Mouse (Mus musculus): Measurements from ENCODE around the gene Gja10. TPM values are rescaled to one million over a fixed set of nuclear protein-coding genes. Genes with fewer than 3 reads are reported as not detected.

Gene Gja10
- total RNA-seq (2021) = not detected
- long read RNA-seq = 0 reads

DNA sequence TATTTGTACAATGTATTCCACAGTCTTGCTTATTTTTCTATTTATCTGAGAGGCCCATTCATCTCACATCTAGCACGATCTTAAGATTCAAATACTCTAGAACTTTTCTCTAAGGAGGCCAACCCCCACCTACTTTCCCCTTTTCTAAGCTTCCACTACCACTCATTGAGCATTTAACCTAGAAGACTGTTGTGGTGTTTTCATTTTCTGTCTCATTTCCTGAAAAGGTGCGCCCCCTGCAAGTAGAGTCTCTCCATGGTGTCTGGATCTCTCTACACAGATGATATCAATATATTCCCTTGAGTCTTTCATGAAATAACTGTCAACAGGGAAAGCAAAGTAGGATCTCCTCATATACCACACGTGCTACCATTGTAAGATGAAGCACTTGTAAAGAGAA is at the start of gene Gja10:
Gene Gja10 (minus strand): TSS at position 101 of the 400 bp plus-strand sequence.
- DNase-seq (ENCODE audit: low spot score in 2 of 2) = no peak

DNA sequence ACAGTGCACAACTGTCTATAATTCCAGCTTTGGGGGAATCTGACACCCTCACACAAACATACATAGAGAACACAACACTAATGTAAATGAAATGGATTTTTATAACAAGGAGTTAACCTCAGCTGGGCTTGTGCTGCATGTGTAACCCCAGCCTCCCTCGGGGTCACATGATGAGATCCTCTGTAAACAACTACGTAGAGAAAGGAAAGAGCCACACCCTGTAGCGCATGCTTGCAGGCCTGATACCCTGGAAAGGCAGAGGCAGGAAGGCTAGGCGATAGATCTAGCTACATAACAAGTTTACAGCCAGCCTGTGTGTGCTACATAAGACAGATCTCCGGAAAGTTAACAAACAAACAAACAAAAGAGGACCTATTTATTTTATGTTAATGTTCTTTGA is 49.1 kb upstream of the Gja10 start:
- no peak for DNase-seq (ENCODE audit: low spot score in 2 of 2)

DNA sequence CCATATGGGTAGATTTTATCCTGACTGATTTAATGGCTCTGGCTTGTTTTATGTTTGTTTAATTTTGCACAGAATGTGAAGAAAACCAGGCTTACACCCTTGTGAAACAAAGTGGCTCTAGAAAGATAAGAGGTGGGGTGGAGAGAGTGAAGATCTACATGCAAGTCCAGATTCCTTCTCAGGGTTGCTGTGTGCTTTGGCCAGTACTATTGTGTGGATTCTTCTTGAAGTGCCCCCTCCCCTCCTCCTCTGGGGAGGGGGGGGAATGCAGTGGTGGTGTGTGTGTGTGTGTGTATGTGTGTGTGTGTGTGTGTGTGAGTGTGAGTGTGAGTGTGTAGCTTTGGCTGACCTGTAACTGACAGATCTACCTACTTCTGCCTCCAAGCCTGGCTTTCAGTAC is 19.1 kb upstream of the Gja10 start:
- DNase-seq (ENCODE audit: low spot score in 2 of 2) = no peak

DNA sequence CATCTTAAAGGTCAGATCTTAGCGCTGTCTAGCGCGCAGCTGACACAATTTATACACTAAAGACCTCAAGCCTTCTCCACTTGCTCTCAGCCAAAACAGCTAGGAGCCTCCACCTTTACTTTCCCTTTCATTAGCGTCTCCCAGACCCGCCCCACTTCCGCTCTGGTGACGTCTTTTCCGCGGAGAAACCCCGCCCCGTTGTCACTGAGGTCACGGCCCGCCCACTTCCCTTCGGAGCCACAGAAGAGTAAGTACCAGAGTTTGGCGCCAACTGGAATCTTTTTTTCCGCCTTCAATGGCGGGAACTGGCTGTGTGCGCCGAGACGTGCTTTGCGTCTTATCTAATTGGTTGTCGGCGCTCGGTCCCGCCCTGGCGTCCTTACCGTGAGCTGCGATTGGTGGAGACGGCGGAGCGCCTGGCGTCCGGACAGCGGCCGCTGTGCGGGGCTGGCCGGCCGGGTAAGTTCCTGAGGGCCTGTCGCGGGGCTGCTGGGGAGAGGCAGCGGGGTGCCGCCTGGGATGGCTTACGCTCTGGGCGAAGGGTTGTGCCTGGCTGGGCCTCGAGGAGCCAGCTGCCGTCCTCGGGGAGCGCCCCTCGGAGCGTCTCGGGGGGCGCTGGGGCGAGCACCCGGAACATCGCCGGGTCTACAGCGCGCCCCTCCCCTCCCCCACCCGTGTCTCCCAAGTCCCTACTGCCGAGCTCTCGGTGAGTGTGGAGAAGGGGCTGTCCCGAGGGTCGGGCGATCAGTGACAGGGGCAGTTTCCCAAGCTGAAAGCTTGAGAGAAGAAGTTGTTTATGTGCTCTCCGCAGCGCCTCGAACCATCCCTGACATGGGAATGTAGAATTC is 12.7 kb upstream of the Gja10 start, which contains the start of gene Casp8ap2:
Gene Casp8ap2 (plus strand): TSS at position 418 of the 848 bp plus-strand sequence.
- peak; percentile 99 to 100 for DNase-seq (ENCODE audit: low spot score in 2 of 2)

DNA sequence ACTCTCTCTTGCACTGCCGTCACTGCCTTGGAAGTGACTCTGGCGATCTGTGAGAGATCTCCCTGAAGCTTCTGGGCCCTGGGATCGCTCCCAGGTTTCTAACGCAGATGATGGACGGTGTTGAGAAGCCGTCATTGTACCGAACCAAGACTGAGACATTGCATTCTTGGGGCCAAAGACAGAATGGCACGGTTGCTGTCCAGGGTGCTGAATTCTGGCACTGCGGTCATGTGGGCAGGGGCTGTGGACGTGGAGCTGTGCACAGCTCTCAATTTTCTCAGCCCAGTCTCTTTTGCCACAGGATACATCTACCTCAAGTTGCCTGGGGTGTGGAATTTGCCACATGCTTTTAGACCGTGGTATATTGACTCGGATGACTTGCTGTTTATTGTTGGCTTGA is 1.4 kb downstream of the Gja10 start:
- DNase-seq (ENCODE audit: low spot score in 2 of 2) = no peak

DNA sequence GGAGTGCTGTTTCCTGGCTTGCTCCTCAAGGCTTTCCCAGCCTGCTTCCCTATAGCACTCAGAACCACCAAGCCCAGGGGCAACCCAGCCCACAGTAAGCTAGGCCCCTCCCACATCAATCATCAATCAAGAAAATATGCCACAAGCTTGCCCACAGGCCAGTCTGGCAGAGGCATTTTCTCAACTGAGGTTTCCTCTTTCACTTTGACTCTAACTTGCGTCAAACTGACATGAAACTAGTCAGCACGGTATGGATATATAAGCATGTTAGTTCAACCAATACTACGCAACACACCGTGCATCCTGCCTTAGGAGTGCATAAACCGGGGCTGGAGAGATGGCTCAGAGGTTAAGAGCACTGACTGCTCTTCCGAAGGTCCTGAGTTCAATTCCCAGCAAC is 14.3 kb downstream of the Gja10 start:
- DNase-seq (ENCODE audit: low spot score in 2 of 2) = no peak

DNA sequence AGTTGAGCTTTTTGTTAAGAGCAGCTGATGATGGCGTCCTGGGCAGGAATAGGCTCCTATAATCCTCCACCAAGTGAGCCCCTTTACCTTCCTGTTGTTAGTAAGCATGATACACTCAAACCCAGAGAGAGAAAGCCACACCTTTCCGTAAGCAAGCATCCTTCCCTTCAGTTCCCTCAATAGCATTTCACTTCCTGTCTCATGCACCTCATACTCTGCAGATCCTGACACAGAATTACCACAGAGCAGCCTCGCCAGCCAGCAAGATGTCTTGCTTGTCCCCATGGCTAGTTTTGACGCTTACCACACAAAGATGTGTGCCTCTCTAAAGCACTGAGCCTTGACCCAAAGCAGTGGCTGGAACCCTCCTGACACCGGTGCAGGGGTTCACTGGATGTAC is 15.0 kb downstream of the Gja10 start:
- DNase-seq (ENCODE audit: low spot score in 2 of 2) = no peak

DNA sequence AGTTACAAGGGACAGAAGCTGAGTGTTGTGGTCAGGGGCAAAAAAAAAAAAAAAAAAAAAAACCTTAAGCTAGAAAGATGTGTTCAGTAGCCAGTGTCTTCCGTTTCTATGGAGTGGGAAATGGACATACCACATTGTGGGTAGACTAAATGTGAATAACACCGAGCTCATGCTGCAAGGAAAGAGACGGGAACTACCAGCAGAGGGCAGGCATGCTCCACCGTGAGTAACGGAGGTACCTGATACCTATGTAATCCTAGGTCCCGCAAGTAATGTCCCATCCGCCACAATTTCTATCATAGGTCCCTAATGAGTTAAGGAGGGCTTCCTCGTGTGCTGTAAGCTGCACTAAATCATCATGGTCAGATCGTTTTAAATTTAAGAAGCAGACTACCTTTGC is 16.0 kb downstream of the Gja10 start:
- peak in 1 of 2 experiments; percentile 59 for DNase-seq (ENCODE audit: low spot score in 2 of 2)

DNA sequence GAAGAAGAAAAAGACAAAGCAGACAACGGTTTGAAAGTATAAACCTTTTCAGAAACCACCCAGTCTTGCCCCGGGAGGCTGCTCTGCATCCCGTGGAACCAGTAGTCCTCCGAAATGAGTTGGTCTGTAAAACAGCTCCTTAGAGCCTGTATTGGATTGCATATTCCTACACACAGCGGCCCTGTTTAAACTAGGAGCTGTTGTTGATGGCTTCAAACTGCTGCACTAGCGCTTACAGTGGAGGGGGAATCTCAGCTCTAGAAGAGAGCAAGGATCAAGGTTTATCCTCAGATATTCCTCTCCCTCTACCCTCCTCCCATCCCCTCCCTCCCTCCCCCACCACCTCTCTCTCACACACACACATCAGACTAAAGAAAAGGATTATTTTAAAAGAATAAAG is 18.4 kb downstream of the Gja10 start:
- no peak for DNase-seq (ENCODE audit: low spot score in 2 of 2)

DNA sequence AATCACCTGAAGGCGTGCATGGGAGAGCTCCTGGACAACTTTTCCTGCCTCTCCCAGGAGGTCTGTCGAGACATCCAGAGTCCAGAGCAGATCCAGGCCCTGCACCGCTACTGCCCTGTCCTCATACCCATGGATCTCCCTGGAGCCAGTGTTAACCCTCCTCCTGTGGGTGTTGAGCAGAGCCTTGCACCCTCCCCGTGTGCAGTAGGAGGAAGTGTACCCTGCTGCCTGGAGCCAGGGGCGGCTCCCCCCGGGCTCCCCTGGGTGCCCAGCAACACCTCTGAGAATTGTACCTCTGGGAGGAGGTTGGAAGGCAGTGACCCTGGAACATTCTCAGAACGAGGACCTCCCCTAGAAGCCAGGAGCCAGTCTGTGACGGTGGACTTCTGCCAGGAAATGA is 22.7 kb downstream of the Gja10 start:
- DNase-seq (ENCODE audit: low spot score in 2 of 2) = no peak

DNA sequence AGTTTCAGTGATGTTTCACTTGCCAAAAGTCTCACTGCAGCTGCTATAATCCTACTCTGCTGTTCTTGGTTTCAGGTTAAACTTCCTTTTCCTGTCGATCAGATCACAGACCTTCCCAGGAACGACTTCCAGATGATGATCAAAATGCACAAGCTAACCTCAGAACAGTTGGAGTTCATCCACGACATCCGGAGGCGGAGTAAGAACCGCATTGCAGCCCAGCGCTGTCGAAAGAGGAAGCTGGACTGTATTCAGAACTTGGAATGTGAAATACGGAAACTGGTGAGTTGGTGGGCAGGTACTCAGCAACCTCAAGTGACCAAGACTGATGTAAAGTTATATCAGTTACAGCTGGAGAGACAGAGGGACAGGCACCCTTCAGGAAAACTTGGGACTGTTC is 27.4 kb downstream of the Gja10 start:
- no peak for DNase-seq (ENCODE audit: low spot score in 2 of 2)

DNA sequence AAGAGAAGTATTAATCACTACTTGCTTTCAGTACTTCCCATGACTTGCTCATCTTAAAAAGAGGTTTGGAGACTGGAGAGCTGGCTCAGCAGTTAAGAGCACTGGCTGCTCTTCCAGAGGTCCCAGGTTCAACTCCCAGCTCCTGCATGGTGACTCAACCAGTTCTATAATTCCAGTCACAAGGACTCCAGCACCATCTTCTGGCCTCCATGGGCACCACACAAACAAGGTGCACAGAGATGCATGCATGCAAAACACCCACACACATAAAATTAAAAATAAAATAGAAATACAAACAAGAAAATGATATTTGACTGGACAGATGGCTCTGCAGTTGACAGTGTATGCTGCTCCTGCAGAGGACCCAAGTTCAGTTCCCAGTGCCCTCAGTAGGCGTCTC is 28.0 kb downstream of the Gja10 start:
- DNase-seq (ENCODE audit: low spot score in 2 of 2) = no peak

DNA sequence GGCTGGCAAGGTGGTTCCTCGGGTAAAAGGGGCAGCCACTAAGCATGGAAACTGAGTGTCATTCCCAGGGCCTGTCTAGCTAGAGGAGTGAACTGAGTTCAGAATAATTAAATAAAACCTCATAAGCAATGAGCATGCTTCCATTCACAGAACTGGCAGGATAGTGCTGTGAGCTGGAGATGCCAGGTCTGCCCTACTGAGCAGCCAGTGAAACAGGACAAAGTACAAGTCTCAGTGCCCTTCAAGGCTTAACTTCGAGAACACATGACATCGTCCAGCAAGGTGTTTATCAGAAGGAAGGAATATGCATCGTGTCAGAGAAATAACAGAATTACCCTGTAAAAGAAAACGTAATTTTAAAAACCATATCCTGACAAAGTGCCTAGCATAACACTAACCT is 29.0 kb downstream of the Gja10 start:
- DNase-seq (ENCODE audit: low spot score in 2 of 2) = no peak

DNA sequence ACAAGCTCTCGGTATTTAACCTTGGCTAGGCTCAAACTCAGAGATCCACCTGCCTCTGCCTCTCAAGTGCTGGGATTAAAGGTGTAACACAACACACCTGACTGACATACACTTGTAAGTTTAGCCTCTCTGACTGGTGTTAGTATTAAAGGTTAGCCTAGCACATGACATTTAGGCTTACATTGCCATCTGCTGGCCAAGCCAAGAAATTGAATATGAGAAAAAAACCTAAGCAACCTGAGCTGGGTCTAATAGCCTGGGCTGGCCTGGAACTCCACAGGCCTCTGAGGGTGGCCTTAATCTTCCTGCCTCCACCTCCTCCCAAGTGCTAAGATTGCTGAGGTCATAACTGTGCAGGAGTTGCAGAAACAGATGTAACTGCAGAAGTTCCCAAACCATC is 30.4 kb downstream of the Gja10 start:
- peak in 1 of 2 experiments; percentile 62 for DNase-seq (ENCODE audit: low spot score in 2 of 2)

DNA sequence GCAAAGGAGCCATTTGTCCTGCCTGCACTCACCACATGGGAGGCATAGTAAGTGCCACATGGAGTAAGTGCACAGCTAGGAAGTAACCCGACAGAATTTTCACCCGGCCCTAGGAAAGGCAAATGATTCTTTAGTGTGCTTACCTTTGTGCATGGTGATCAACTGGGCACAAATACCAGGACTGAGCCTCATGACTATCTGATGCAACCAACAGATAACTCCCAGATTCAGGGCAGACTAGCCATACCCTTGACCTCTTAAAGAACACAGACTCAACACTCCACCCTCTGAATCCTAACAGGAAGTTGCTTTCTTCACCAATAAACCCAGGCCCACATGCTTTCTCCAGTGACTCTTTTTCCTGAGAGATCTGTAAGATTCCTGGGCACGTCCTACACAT is 31.1 kb downstream of the Gja10 start:
- DNase-seq (ENCODE audit: low spot score in 2 of 2) = no peak

DNA sequence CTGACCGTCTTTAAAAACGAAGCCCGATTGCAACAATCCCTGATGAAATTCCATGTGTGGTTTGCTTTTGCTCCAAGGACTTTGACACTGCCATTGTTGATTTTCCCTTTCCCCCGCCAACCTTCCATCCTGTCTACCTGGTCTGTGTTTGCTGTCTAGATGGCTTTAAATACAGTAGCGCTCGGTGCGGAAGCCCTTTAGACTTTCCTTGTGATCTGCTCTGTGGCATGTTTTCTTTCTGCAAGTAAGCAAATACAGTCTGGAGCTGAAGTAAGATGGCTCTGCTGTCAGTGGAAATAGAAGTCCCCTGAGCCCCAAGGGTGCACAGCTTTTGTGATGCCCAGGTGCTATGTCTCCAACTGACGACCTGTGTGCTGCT is 31.6 kb downstream of the Gja10 start:
- no peak for DNase-seq (ENCODE audit: low spot score in 2 of 2)

DNA sequence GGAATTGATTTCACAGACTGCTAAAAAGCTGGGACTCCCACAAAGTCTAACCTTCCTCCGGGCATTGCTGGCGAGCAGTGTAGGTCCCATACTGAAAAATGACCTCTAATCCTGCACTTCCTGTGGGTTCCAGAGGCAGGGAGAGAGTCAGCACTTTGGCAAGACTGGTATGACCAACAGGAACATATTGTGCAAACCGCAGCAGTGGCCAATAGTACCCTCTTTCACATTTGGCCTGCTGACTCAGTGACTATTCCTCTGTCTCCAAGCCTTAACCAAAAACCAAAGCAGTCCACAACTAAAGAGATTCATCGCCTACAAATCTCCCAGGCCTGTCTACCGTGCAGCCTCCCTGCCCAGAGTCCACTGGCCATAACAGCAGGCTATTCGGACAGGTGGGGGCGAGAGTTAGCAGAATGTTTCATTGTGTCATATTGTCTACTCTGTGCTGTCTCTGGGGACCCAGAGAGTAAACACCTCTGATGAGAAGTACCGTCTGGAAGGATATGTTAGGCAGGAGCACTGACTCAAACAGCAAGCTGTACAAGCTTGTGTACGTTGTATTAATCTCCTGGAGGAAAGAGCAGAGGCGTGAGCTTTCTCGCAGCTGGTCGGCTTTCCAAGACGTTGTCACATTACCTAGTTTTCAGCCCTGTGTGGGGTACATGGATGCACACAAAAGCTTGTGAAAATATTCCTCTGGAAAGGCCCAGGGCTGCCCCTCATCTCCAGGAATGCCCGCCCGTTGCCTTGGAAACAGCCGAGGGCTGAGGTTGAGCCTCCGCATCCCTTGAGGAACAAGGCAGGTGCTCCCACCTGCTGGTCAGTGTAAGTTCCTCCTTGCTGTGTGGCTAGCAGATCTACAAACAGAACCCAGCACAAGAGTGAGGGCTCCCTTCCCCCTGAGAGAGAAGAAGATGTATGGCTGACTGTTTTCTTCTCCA is 32.3 kb downstream of the Gja10 start:
- no peak for DNase-seq (ENCODE audit: low spot score in 2 of 2)

DNA sequence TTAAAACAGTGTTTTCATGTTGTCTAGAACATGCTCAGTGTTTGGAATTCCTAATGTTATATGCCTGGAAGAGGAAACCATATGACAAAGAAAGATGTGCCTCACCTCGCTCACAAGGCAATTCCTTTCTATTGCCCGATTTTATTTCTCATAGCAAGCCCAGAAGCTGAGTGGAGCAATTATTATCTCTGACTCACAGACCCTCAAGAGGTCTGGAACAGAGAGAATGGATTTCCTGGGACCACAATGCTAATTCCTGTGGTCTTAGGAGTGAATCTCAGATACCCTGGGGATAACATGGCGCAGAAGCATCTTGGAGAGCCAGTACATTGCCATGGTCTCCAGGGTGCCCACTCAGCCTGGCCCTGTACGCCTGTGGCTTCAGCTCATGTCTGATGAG is 33.5 kb downstream of the Gja10 start:
- DNase-seq (ENCODE audit: low spot score in 2 of 2) = no peak

DNA sequence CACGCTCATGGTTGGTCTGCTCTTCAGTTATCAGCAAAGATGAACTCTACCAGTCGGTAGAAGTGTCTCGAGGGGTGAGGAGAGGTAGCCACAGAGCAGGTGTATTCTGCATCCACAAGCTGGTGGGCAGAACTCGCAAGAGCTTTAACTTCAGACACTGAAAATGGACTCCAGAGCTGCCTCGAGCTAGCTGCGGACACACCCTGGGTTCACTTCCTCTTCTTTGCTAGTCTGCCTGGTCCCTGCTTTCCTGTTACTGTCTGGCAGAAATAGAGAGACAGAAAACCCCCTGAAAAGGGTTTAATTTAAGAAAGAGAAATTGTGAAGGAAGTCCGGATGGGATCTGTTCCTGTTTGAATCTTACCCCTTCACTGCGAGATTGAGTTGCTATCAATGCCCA is 37.6 kb downstream of the Gja10 start:
- DNase-seq (ENCODE audit: low spot score in 2 of 2) = no peak

DNA sequence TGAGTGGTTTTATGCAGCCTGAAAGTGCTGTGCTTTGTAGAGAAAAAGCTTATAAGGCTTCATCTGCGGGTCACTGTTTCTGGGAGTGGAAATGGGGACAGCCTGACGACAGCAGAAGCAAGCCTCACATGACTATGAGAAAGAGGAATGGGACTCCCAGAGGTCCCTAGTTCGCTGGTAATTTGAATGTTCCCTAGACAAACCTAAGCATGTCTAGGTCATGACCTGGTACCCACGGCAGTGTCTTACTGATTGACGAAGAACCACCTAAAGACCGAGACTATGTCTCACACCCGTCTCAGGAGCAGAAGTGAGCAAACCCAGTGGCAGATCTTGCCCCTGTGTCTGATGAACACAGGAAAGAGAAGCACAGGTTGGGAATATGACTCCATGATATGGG is 38.1 kb downstream of the Gja10 start:
- no peak for DNase-seq (ENCODE audit: low spot score in 2 of 2)

DNA sequence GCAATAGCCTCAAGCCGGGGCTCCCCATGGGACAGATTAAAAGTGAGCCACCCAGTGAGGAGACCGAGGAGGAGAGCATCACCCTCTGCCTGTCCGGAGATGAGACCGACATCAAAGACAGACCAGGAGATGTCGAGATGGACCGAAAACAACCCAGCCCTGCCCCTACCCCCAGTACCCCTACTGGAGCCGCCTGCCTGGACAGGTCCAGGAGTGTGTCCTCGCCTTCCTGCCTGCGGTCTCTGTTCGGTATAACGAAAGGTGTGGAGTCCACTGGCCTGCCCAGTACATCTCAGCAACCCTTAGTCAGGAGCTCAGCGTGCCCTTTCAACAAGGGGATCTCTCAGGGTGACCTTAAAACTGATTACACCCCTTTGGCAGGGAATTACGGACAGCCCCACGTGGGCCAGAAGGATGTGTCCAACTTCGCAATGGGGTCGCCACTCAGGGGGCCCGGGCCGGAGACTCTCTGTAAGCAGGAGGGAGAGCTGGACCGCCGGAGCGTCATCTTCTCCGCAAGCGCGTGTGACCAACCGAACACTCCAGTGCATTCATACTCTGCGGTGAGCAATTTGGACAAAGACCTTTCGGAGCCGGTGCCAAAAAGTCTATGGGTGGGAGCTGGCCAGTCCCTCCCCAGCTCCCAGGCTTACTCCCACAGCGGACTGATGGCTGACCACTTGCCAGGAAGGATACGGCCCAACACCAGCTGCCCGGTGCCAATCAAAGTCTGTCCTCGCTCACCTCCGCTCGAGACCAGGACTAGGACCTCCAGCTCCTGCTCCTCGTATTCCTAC is 40.0 kb downstream of the Gja10 start:
- no peak for DNase-seq (ENCODE audit: low spot score in 2 of 2)
